Mouse (Mus musculus): ENCODE results near the gene Xpo1. TPM values are rescaled to one million over a fixed set of nuclear protein-coding genes. Genes with fewer than 3 reads are reported as not detected.
A peak's percentile ranks its signal among the peaks of the same experiment; 100 is the strongest.

Gene Xpo1
- total and polyA plus RNA-seq, 3 experiments = 140 to 295 (median 246) TPM

GRCm38 (mm10) chr11:23307566-23307920 is 51.7 kb downstream of the Xpo1 start:
- no peak for DNase-seq (ENCODE audit: extremely low read depth)
- Histone ChIP-seq H3K9me3 (replicated peaks; ENCODE audit: low read length) (no peaks in the 10 kb centered on the region), H3K4me3 (replicated peaks in 1 of 3; ENCODE audit: low read depth in 2 of 3, low read length in 2 of 3, poor library complexity in 1 of 3) (peak overlapping the region; percentile 79 to 99 (median 83)), H3K4me1 (ENCODE audit: control insufficient read depth in 1 of 2, insufficient read depth in 2 of 2) (peaks cover 5 to 27% of the 10 kb centered on the region in 2 experiments; a peak in 3 of 4 replicates), H3K27ac (ENCODE audit: insufficient read depth, low read depth) (no peak overlapping the region), H3K79me2 (replicated peaks; ENCODE audit: control insufficient read depth, extremely low read depth, insufficient read depth, poor library complexity, severe bottlenecking) (peaks cover 54% of the 10 kb centered on the region), H3K4me2 (ENCODE audit: insufficient read depth, low read depth, poor library complexity, severe bottlenecking) (peak overlapping the region; percentile 80), H3K36me3 (replicated peaks in 1 of 2; ENCODE audit: control insufficient read depth in 1 of 2, insufficient read depth in 1 of 2, low read length in 1 of 2) (peaks cover 3 to 26% of the 10 kb centered on the region in 2 experiments), H3K27me3 (replicated peaks) (no peaks in the 10 kb centered on the region), H3K9ac (ENCODE audit: insufficient read depth, low read depth) (peak overlapping the region; percentile 86)
- no peak for TF ChIP-seq ELF1 (IDR thresholded peaks at IDR 0.05; ENCODE audit: low read depth, low read length)
- TF ChIP-seq MAFK (IDR thresholded peaks at IDR 0.05; ENCODE audit: insufficient replicate concordance, low read length) = no peak
- no peak for TF ChIP-seq PAX5 (IDR thresholded peaks at IDR 0.05; ENCODE audit: low read length)
- TF ChIP-seq MEF2A (IDR thresholded peaks at IDR 0.05; ENCODE audit: borderline replicate concordance, low read depth, low read length) = no peak
- no peak for TF ChIP-seq BHLHE40 (IDR thresholded peaks at IDR 0.05; ENCODE audit: low read depth, low read length)
- dilution Hi-C loops (cut with MboI; ENCODE audit: extremely low pct_ligation_motif_present, extremely low pct_unique_long_range_greater_than_20kb, low sequenced_read_pairs) = no loop called here
- in situ Hi-C loops (cut with MboI; ENCODE audit: low pct_ligation_motif_present, low pct_unique_long_range_greater_than_20kb, low sequenced_read_pairs) = no loop called here

DNA sequence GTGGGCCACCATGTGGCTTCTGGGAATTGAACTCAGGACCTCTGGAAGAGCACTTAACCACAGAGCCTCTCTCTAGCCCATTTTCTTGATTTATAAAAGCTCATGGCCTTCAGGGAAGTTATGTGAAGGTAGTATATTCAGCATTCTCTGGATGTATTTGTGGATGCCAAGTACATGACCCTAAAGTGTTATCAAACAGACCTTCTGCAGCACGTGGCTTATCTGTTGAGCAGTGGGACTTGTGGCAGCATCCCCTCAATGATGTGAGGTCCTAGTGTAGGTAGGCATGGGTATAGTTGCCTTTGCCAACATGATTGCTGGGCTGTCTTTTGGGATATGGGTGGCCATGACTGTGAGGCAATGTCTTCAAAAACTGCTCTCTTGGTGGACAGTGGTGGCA is 57.7 kb downstream of the Xpo1 start:
- Histone ChIP-seq H3K4me2 (ENCODE audit: insufficient read depth, low read depth, poor library complexity, severe bottlenecking) (no peak overlapping the region), H3K27me3 (replicated peaks) (no peaks in the 10 kb centered on the region), H3K4me1 (ENCODE audit: control insufficient read depth in 1 of 2, insufficient read depth in 2 of 2) (peaks cover 2 to 19% of the 10 kb centered on the region in 2 experiments; a peak in 2 of 4 replicates), H3K9me3 (replicated peaks; ENCODE audit: low read length) (no peaks in the 10 kb centered on the region), H3K4me3 (replicated peaks in 1 of 3; ENCODE audit: low read depth in 2 of 3, low read length in 2 of 3, poor library complexity in 1 of 3) (no peak overlapping the region), H3K27ac (ENCODE audit: insufficient read depth, low read depth) (no peak overlapping the region), H3K36me3 (replicated peaks in 1 of 2; ENCODE audit: control insufficient read depth in 1 of 2, insufficient read depth in 1 of 2, low read length in 1 of 2) (peaks cover 7 to 38% of the 10 kb centered on the region in 2 experiments), H3K79me2 (replicated peaks; ENCODE audit: control insufficient read depth, extremely low read depth, insufficient read depth, poor library complexity, severe bottlenecking) (peaks cover 92% of the 10 kb centered on the region), H3K9ac (ENCODE audit: insufficient read depth, low read depth) (no peak overlapping the region)
- dilution Hi-C loops (cut with MboI; ENCODE audit: extremely low pct_ligation_motif_present, extremely low pct_unique_long_range_greater_than_20kb, low sequenced_read_pairs) (no loop called here), in situ Hi-C loops (cut with MboI; ENCODE audit: low pct_ligation_motif_present, low pct_unique_long_range_greater_than_20kb, low sequenced_read_pairs) (no loop called here)
- no peak for DNase-seq (ENCODE audit: extremely low read depth)
- TF ChIP-seq NELFE (IDR thresholded peaks at IDR 0.05; ENCODE audit: low read depth, low read length) (no peak), POLR2A (IDR thresholded peaks at IDR 0.05; ENCODE audit: low read depth, low read length) (no peak), ETS1 (conservative IDR thresholded peaks at IDR 0.05; ENCODE audit: low read depth, low read length) (no peak), E2F4 (IDR thresholded peaks at IDR 0.05; ENCODE audit: insufficient replicate concordance, low read depth, low read length) (no peak), JUND (conservative IDR thresholded peaks at IDR 0.05; ENCODE audit: low read depth, low read length) (no peak), ELF1 (IDR thresholded peaks at IDR 0.05; ENCODE audit: low read depth, low read length) (no peak), NRF1 (IDR thresholded peaks at IDR 0.05; ENCODE audit: low read depth, low read length) (no peak), ZNF384 (IDR thresholded peaks at IDR 0.05; ENCODE audit: low read depth, low read length) (no peak), GABPA (IDR thresholded peaks at IDR 0.05; ENCODE audit: insufficient replicate concordance, low read depth, low read length) (no peak), MAX (IDR thresholded peaks at IDR 0.05; ENCODE audit: low read length) (no peak), MYC (IDR thresholded peaks at IDR 0.05; ENCODE audit: low read depth, low read length) (no peak), MAZ (IDR thresholded peaks at IDR 0.05; ENCODE audit: low read depth, low read length) (no peak), MXI1 (IDR thresholded peaks at IDR 0.05; ENCODE audit: low read depth, low read length) (no peak), TBP (conservative IDR thresholded peaks at IDR 0.05; ENCODE audit: low read depth, low read length) (no peak), PAX5 (IDR thresholded peaks at IDR 0.05; ENCODE audit: low read length) (no peak)

All from CH12.LX (cell line).